Mouse (Mus musculus): ENCODE data around the gene Sox6. TPM values are rescaled to one million over a fixed set of nuclear protein-coding genes. Genes with fewer than 3 reads are reported as not detected.
"Not testable (repeated sequence)": the region's sequence is repeated elsewhere in the genome, so short reads cannot be mapped to it uniquely, and the experiment has no call there.

Sox6 gene
- polyA plus RNA-seq, 1 experiment from 2014 or later = 33.0 TPM

- no peak overlapping the region for H3K27ac ChIP-seq (ENCODE audit: low read depth)
- WGBS = 59% methylated on average over 3 of the region's 3 CpGs
- DNase-seq (ENCODE audit: low spot score) (no peak), ATAC-seq (replicated peaks; ENCODE audit: low FRiP score, low TSS enrichment, low read depth) (no peak)
- no peaks in the 10 kb centered on the region for H3K27me3 ChIP-seq (replicated peaks; ENCODE audit: control insufficient read depth, insufficient read depth, low read length)
- H3K4me3 ChIP-seq (ENCODE audit: low read depth, low read length) = no peak overlapping the region
- no peak overlapping the region for H3K4me2 ChIP-seq (ENCODE audit: low read length)
- H3K9me3 ChIP-seq (ENCODE audit: control insufficient read depth, low read length) = no peaks in the 10 kb centered on the region
- H3K9ac ChIP-seq (ENCODE audit: low read length) = no peak overlapping the region
- H3K36me3 ChIP-seq (ENCODE audit: control insufficient read depth, insufficient read depth, low read length) = no peaks in the 10 kb centered on the region
- peaks cover 4% of the 10 kb centered on the region for H3K4me1 ChIP-seq (replicated peaks; ENCODE audit: control insufficient read depth, insufficient read depth, low read length)
Measured at GRCm38 (mm10) chr7:115630691-115631090, 407.9 kb downstream of the Sox6 start.

- ATAC-seq (replicated peaks; ENCODE audit: low FRiP score, low TSS enrichment, low read depth) (no peak), DNase-seq (ENCODE audit: low spot score) (no peak)
- Histone ChIP-seq H3K27ac (ENCODE audit: low read depth) (no peak overlapping the region), H3K9me3 (ENCODE audit: control insufficient read depth, low read length) (no peaks in the 10 kb centered on the region), H3K9ac (ENCODE audit: low read length) (no peak overlapping the region), H3K4me3 (ENCODE audit: low read depth, low read length) (no peak overlapping the region), H3K27me3 (replicated peaks; ENCODE audit: control insufficient read depth, insufficient read depth, low read length) (no peaks in the 10 kb centered on the region), H3K36me3 (ENCODE audit: control insufficient read depth, insufficient read depth, low read length) (no peaks in the 10 kb centered on the region), H3K4me2 (ENCODE audit: low read length) (no peak overlapping the region), H3K4me1 (replicated peaks; ENCODE audit: control insufficient read depth, insufficient read depth, low read length) (peaks cover 8% of the 10 kb centered on the region)
- WGBS = 53% methylated on average over 4 of the region's 4 CpGs
Measured at GRCm38 (mm10) chr7:115630287-115630686, 408.3 kb downstream of the Sox6 start.

- Histone ChIP-seq H3K9me3 (ENCODE audit: control insufficient read depth, low read length) (no peaks in the 10 kb centered on the region), H3K36me3 (ENCODE audit: control insufficient read depth, insufficient read depth, low read length) (no peaks in the 10 kb centered on the region), H3K4me2 (ENCODE audit: low read length) (no peak overlapping the region), H3K27ac (ENCODE audit: low read depth) (no peak overlapping the region), H3K27me3 (replicated peaks; ENCODE audit: control insufficient read depth, insufficient read depth, low read length) (no peaks in the 10 kb centered on the region), H3K4me1 (replicated peaks; ENCODE audit: control insufficient read depth, insufficient read depth, low read length) (peaks cover 21% of the 10 kb centered on the region), H3K9ac (ENCODE audit: low read length) (no peak overlapping the region), H3K4me3 (ENCODE audit: low read depth, low read length) (no peak overlapping the region)
- 74% methylated on average over 1 of the region's 1 CpGs for WGBS
- DNase-seq (ENCODE audit: low spot score) = no peak
- ATAC-seq (replicated peaks; ENCODE audit: low FRiP score, low TSS enrichment, low read depth) = no peak
Measured at GRCm38 (mm10) chr7:115628766-115629165, 409.8 kb downstream of the Sox6 start.

- Histone ChIP-seq H3K4me2 (ENCODE audit: low read length) (no peak overlapping the region), H3K36me3 (ENCODE audit: control insufficient read depth, insufficient read depth, low read length) (no peaks in the 10 kb centered on the region), H3K27me3 (replicated peaks; ENCODE audit: control insufficient read depth, insufficient read depth, low read length) (no peaks in the 10 kb centered on the region), H3K4me3 (ENCODE audit: low read depth, low read length) (no peak overlapping the region), H3K27ac (ENCODE audit: low read depth) (peak overlapping the region; percentile 6; the same call in 1 of the 2 replicates), H3K9me3 (ENCODE audit: control insufficient read depth, low read length) (no peaks in the 10 kb centered on the region), H3K4me1 (replicated peaks; ENCODE audit: control insufficient read depth, insufficient read depth, low read length) (peaks cover 25% of the 10 kb centered on the region), H3K9ac (ENCODE audit: low read length) (no peak overlapping the region)
- ATAC-seq (replicated peaks; ENCODE audit: low FRiP score, low TSS enrichment, low read depth) (no peak), DNase-seq (ENCODE audit: low spot score) (peak; percentile 53)
- 36% methylated on average over 4 of the region's 4 CpGs for WGBS
Measured at GRCm38 (mm10) chr7:115625956-115626355, 412.6 kb downstream of the Sox6 start.

- Histone ChIP-seq H3K4me2 (ENCODE audit: low read length) (peak overlapping the region; percentile 5; the same call in 1 of the 2 replicates), H3K9me3 (ENCODE audit: control insufficient read depth, low read length) (no peaks in the 10 kb centered on the region), H3K9ac (ENCODE audit: low read length) (no peak overlapping the region), H3K36me3 (ENCODE audit: control insufficient read depth, insufficient read depth, low read length) (no peaks in the 10 kb centered on the region), H3K27me3 (replicated peaks; ENCODE audit: control insufficient read depth, insufficient read depth, low read length) (no peaks in the 10 kb centered on the region), H3K4me3 (ENCODE audit: low read depth, low read length) (no peak overlapping the region), H3K4me1 (replicated peaks; ENCODE audit: control insufficient read depth, insufficient read depth, low read length) (peaks cover 25% of the 10 kb centered on the region), H3K27ac (ENCODE audit: low read depth) (no peak overlapping the region; the same call in 1 of the 2 replicates)
- DNase-seq (ENCODE audit: low spot score) (no peak), ATAC-seq (replicated peaks; ENCODE audit: low FRiP score, low TSS enrichment, low read depth) (no peak)
- WGBS = 13% methylated on average over 8 of the region's 8 CpGs
Measured at GRCm38 (mm10) chr7:115624907-115625552, 413.6 kb downstream of the Sox6 start.

- DNase-seq (ENCODE audit: low spot score) (no peak), ATAC-seq (replicated peaks; ENCODE audit: low FRiP score, low TSS enrichment, low read depth) (no peak)
- H3K9me3 ChIP-seq (ENCODE audit: control insufficient read depth, low read length) = no peaks in the 10 kb centered on the region
- no peak overlapping the region; the same call in 1 of the 2 replicates for H3K4me2 ChIP-seq (ENCODE audit: low read length)
- H3K36me3 ChIP-seq (ENCODE audit: control insufficient read depth, insufficient read depth, low read length) = no peaks in the 10 kb centered on the region
- H3K27me3 ChIP-seq (replicated peaks; ENCODE audit: control insufficient read depth, insufficient read depth, low read length) = no peaks in the 10 kb centered on the region
- no peak overlapping the region; the same call in 1 of the 2 replicates for H3K27ac ChIP-seq (ENCODE audit: low read depth)
- H3K4me3 ChIP-seq (ENCODE audit: low read depth, low read length) = no peak overlapping the region
- whole genome bisulfite sequencing = 64% methylated on average over 5 of the region's 5 CpGs
- peaks cover 25% of the 10 kb centered on the region for H3K4me1 ChIP-seq (replicated peaks; ENCODE audit: control insufficient read depth, insufficient read depth, low read length)
- no peak overlapping the region for H3K9ac ChIP-seq (ENCODE audit: low read length)
Measured at GRCm38 (mm10) chr7:115624451-115624850, 414.1 kb downstream of the Sox6 start.

GRCm38 (mm10) chr7:115615697-115616237 lies 422.8 kb downstream of the Sox6 start:
- ATAC-seq (replicated peaks; ENCODE audit: low FRiP score, low TSS enrichment, low read depth) (no peak), DNase-seq (ENCODE audit: low spot score) (no peak)
- H3K9ac ChIP-seq (ENCODE audit: low read length) = no peak overlapping the region
- H3K9me3 ChIP-seq (ENCODE audit: control insufficient read depth, low read length) = no peaks in the 10 kb centered on the region
- H3K4me3 ChIP-seq (ENCODE audit: low read depth, low read length) = no peak overlapping the region
- H3K36me3 ChIP-seq (ENCODE audit: control insufficient read depth, insufficient read depth, low read length) = no peaks in the 10 kb centered on the region
- WGBS = 26% methylated on average over 10 of the region's 10 CpGs
- 0 out of 2 replicates have a peak overlapping the region, but pooled peaks have one; percentile 5 for H3K27ac ChIP-seq (ENCODE audit: low read depth)
- no peaks in the 10 kb centered on the region for H3K27me3 ChIP-seq (replicated peaks; ENCODE audit: control insufficient read depth, insufficient read depth, low read length)
- H3K4me1 ChIP-seq (replicated peaks; ENCODE audit: control insufficient read depth, insufficient read depth, low read length) = no peaks in the 10 kb centered on the region
- H3K4me2 ChIP-seq (ENCODE audit: low read length) = peak overlapping the region; percentile 12

- H3K4me1 ChIP-seq (replicated peaks; ENCODE audit: control insufficient read depth, insufficient read depth, low read length) = no peaks in the 10 kb centered on the region
- no peak overlapping the region for H3K4me2 ChIP-seq (ENCODE audit: low read length)
- H3K27me3 ChIP-seq (replicated peaks; ENCODE audit: control insufficient read depth, insufficient read depth, low read length) = no peaks in the 10 kb centered on the region
- DNase-seq (ENCODE audit: low spot score) = no peak
- H3K36me3 ChIP-seq (ENCODE audit: control insufficient read depth, insufficient read depth, low read length) = no peaks in the 10 kb centered on the region
- no peak overlapping the region for H3K9ac ChIP-seq (ENCODE audit: low read length)
- H3K4me3 ChIP-seq (ENCODE audit: low read depth, low read length) = no peak overlapping the region
- no peaks in the 10 kb centered on the region for H3K9me3 ChIP-seq (ENCODE audit: control insufficient read depth, low read length)
- ATAC-seq (replicated peaks; ENCODE audit: low FRiP score, low TSS enrichment, low read depth) = no peak
- H3K27ac ChIP-seq (ENCODE audit: low read depth) = no peak overlapping the region
- 86% methylated on average over 1 of the region's 1 CpGs for WGBS
Measured at GRCm38 (mm10) chr7:115607485-115607884, 431.1 kb downstream of the Sox6 start.

GRCm38 (mm10) chr7:115606125-115606524 lies 432.5 kb downstream of the Sox6 start:
- not testable (repeated sequence) for H3K4me1 ChIP-seq (replicated peaks; ENCODE audit: control insufficient read depth, insufficient read depth, low read length); DNase-seq (ENCODE audit: low spot score); H3K4me2 ChIP-seq (ENCODE audit: low read length); ATAC-seq (replicated peaks; ENCODE audit: low FRiP score, low TSS enrichment, low read depth); H3K9me3 ChIP-seq (ENCODE audit: control insufficient read depth, low read length); H3K4me3 ChIP-seq (ENCODE audit: low read depth, low read length); H3K36me3 ChIP-seq (ENCODE audit: control insufficient read depth, insufficient read depth, low read length); H3K27me3 ChIP-seq (replicated peaks; ENCODE audit: control insufficient read depth, insufficient read depth, low read length); H3K9ac ChIP-seq (ENCODE audit: low read length); H3K27ac ChIP-seq (ENCODE audit: low read depth)
- 56% methylated on average over 3 of the region's 3 CpGs for WGBS

Measured in intestine, embryonic 14.5 days (tissue).